Mouse (Mus musculus) hindbrain, embryonic 12.5 days (tissue): Measurements from ENCODE around the gene Patj. TPM values are rescaled to one million over a fixed set of nuclear protein-coding genes. Genes with fewer than 3 reads are reported as not detected.

Source experiments
- ATAC-seq: fragments of 200-750 bp; cut with Nextera tagmentation; 2 replicates; pipeline ENCODE4 v1.8.0; 2017; ENCODE audit warnings: moderate TSS enrichment; ENCODE audit not compliant: low FRiP score
- H3K27ac ChIP-seq: fragments of 300-500 bp; sonication (generic); 2 replicates; pipeline ENCODE4 v1.5.1; 2016; ENCODE audit warnings: mild to moderate bottlenecking
- H3K27me3 ChIP-seq: fragments of 300-500 bp; sonication (generic); 2 replicates; pipeline ENCODE4 v1.6.1; 2016; ENCODE audit warnings: mild to moderate bottlenecking
- H3K36me3 ChIP-seq: fragments of 300-500 bp; sonication (generic); 2 replicates; pipeline ENCODE4 v1.6.1; 2016; ENCODE audit warnings: mild to moderate bottlenecking
- H3K4me1 ChIP-seq: fragments of 300-500 bp; sonication (generic); 2 replicates; pipeline ENCODE4 v1.6.1; 2016
- H3K4me2 ChIP-seq: fragments of 300-500 bp; sonication (generic); replicated peaks from 2 replicates; pipeline ENCODE4 v1.6.1; 2016; ENCODE audit warnings: mild to moderate bottlenecking
- H3K4me3 ChIP-seq: fragments of 300-500 bp; sonication (generic); 2 replicates; pipeline ENCODE4 v1.5.1; 2016; ENCODE audit warnings: mild to moderate bottlenecking
- H3K9ac ChIP-seq: fragments of 300-500 bp; sonication (generic); 2 replicates; pipeline ENCODE4 v1.6.1; 2016; ENCODE audit warnings: mild to moderate bottlenecking, moderate library complexity
- H3K9me3 ChIP-seq: fragments of 300-500 bp; sonication (generic); replicated peaks from 2 replicates; pipeline ENCODE4 v1.6.1; 2016; ENCODE audit warnings: mild to moderate bottlenecking
- WGBS: fragments of 180-500 bp; shearing (Covaris S2); methylation state at CpG from one replicate; pipeline ENCODE4 v1.1.7; 2016; 5-methylcytosine and 5-hydroxymethylcytosine counted together
- microRNA-seq: library from miRNA; unstranded; fragments of <30 nt; microRNA quantifications from one replicate; pipeline ENCODE4, GENCODE M21; 2017
- polyA plus RNA-seq: library from polyadenylated mRNA; unstranded; fragments of >200 nt; fragmentation: Nextera tagmentation; extraction: Ambion mirVana; gene quantifications from 2 replicates; pipeline ENCODE4 v1.2.1, GENCODE M21; 2016

Gene Patj
- polyA plus RNA-seq, 1 experiment from 2014 or later, result 14.9 TPM

DNA sequence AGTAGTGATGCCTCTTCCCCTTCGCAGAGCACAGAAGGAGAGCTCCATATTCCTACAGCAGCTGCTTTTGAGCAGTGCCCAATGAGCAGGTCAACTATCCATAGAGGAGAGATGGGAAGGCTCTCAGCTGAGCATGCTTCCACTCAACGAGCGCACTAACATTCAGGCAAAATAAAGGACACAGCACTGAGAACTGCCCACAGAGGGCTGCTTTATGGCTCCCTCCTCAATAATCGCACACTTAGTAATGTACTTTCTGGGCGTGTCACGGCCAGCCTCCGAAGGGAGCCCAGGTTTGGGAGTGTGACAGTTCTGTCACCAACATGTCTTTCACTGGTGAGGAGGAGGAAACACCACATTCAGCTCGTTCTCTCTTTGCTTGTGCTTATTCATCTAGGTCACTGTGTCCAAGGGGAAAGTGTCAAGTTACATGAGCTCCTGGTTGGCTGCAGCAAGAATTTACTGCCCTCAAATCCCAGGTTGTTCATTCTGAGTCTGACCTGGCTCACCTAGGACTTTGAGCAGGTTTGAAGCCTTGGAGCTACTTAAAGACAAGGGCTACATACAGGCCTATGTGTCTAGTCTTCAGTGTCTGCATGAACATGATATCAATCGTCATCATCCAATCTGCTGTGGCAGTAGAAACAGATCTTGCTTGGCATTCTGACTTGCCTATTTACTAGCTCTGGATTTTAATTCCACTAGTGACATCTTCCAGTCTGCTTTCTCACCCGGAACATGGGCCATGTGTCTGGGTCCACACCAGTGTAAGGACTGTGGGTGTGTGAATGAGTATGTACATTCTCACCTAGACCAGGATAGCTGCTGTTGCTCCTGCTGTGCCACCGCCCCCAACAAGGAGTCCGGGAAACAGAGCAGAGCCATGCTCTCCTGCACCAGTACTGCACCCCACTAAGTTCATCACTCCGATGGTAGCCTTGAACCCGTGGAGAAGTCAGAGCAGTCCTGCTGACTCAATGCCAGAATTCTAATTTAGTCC lies 371.8 kb downstream of the Patj start:
- Histone ChIP-seq H3K27me3 (no peaks in the 10 kb centered on the region), H3K36me3 (no peaks in the 10 kb centered on the region), H3K9ac (no peak overlapping the region), H3K4me3 (no peak overlapping the region), H3K27ac (no peak overlapping the region), H3K4me2 (no peak overlapping the region), H3K9me3 (no peaks in the 10 kb centered on the region), H3K4me1 (no peaks in the 10 kb centered on the region)
- 80% methylated on average over 14 of the region's 14 CpGs for WGBS
- ATAC-seq, result no peak

Small RNA genes lying within 50 kb of the gene (microRNA-seq; reads per million reads assigned to microRNA genes)
- gene Gm22625 (not detected), gene Gm26154 (not detected)

Other genes starting within 250 kb of the Patj start
- 105 TPM in 2 replicates for gene Tm2d1, start 12.5 kb upstream of the Patj start, polyA plus RNA-seq